Mouse (Mus musculus) olfactory bulb, adult 2 months (tissue): Measurements from ENCODE around the gene Mfn1. TPM values are rescaled to one million over a fixed set of nuclear protein-coding genes. Genes with fewer than 3 reads are reported as not detected.

ENCODE experiments used
- H3K27ac ChIP-seq: fragments of 200-500 bp; 2 replicates; pipeline ENCODE4 v1.5.1; 2012; ENCODE audit warnings: low read depth, low read length; ENCODE audit not compliant: insufficient read depth
- H3K4me1 ChIP-seq: fragments of 200-500 bp; 2 replicates; pipeline ENCODE4 v1.6.1; 2012; ENCODE audit warnings: low read length; ENCODE audit not compliant: control insufficient read depth, insufficient read depth
- H3K4me3 ChIP-seq: fragments of 200-500 bp; 2 replicates; pipeline ENCODE4 v1.5.1; 2012; ENCODE audit warnings: mild to moderate bottlenecking, low read depth, low read length, moderate library complexity; ENCODE audit not compliant: insufficient read depth
- CTCF ChIP-seq: fragments of 200-500 bp; IDR thresholded peaks from 2 replicates; pipeline ENCODE4 v1.5.1; 2012; ENCODE audit warnings: low read depth, mild to moderate bottlenecking, low read length, moderate library complexity; ENCODE audit not compliant: insufficient read depth
- POLR2A ChIP-seq: fragments of 200-500 bp; IDR thresholded peaks from 2 replicates; pipeline ENCODE4 v1.6.1; 2012; ENCODE audit warnings: mild to moderate bottlenecking, low read depth, low read length, moderate library complexity; ENCODE audit not compliant: insufficient read depth
- WGBS: fragments of 180-500 bp; shearing (Covaris S2); methylation state at CpG from one replicate; pipeline ENCODE4 v1.1.7; 2018; 5-methylcytosine and 5-hydroxymethylcytosine counted together
- polyA plus RNA-seq: library from polyadenylated mRNA; stranded (reverse); fragments of >200 nt; gene quantifications from 2 replicates; pipeline ENCODE4 v1.2.4, GENCODE M21; 2012; ENCODE audit warnings: low replicate concordance; ENCODE audit not compliant: missing spikeins, insufficient read depth, insufficient read length

The Mfn1 gene
- polyA plus RNA-seq, 1 experiment: not detected

DNA sequence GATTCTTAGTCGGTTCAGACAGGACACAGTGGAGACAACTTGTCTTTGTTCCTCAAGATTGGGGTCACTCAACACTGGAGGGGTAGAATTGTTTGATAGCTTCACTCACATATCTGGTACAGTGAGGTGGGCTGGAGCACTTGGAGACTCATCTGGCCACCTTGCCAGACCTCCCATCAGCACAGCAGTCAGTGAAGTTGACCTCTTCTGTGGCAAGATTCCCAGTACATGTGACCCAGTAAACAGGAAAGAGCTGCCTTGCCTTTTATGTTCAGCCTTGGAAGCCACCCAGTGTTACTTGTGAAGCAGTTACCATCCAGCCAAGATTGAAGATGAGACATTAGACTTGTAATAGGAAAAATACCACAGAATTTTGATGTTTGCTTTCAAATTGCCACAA, 8.3 kb downstream of the Mfn1 start:
- H3K4me3 ChIP-seq: no peak overlapping the region
- peak overlapping the region; percentile 64 for H3K27ac ChIP-seq
- TF ChIP-seq POLR2A (no peak), CTCF (no peak)
- WGBS: 19% methylated on average over 1 of the region's 1 CpGs
- no peaks in the 10 kb centered on the region for H3K4me1 ChIP-seq

DNA sequence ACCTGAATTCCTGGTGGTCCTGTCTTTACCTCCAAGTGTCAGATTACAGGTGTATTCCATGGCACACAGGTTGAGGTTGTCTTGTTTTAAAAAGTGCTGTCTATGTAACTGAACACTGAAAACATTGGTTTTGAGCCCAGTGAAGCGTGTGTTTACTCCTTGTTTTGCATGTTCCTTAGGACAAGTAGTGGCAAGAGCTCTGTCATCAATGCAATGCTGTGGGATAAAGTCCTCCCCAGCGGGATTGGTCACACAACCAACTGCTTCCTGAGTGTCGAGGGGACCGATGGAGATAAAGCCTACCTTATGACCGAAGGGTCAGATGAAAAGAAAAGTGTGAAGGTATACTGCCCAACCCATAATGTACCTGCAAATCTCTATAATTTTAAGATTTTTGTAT, 8.8 kb downstream of the Mfn1 start:
- TF ChIP-seq CTCF (no peak), POLR2A (no peak)
- 0 out of 2 replicates have a peak overlapping the region, but pooled peaks have one; percentile 51 for H3K27ac ChIP-seq
- H3K4me3 ChIP-seq: no peak overlapping the region
- no peaks in the 10 kb centered on the region for H3K4me1 ChIP-seq
- WGBS: 84% methylated on average over 5 of the region's 5 CpGs

DNA sequence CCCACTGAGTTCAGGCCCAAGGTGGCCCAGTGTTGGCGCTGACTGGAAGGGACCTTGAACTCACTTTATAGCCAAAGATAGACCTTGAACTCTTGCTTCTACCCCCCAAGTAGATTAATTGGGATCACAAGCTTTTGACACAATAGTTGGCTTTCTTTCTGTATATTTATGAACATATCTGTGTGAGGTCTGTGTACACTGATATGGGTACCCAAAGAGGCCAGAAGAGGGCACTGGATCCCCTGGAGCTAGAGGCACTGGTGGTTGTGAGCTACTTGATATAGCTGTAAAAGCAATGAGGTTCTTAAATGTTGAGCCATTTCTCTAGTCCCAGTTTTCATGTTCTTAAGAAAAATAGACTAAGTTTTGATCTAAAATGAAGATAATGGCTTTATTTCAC, 23.8 kb downstream of the Mfn1 start:
- 90% methylated on average over 1 of the region's 1 CpGs for WGBS
- no peak overlapping the region for H3K4me3 ChIP-seq
- TF ChIP-seq POLR2A (no peak), CTCF (no peak)
- no peak overlapping the region for H3K27ac ChIP-seq
- H3K4me1 ChIP-seq: no peaks in the 10 kb centered on the region

DNA sequence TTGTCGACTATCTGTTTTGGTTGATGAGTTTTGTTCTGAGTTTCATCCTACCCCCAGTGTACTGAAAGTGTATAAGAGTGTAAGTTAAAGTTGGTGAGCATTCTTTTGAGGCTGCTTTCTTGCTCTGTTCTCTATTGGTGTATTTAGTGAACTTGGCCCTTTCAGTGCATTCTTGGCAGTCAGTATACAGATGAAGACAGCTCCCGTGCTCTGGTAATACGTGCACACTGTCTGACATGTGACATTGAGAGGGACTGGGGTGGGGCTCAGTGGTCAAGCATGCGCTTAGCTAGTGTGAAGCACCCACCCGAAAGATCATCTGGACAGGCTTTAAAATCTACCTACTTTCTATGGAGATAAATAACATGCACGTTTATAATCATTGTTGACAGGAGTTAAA, 34.1 kb downstream of the Mfn1 start:
- WGBS: 86% methylated on average over 6 of the region's 6 CpGs
- TF ChIP-seq CTCF (no peak), POLR2A (no peak)
- Histone ChIP-seq H3K4me3 (no peak overlapping the region), H3K27ac (no peak overlapping the region), H3K4me1 (no peaks in the 10 kb centered on the region)

DNA sequence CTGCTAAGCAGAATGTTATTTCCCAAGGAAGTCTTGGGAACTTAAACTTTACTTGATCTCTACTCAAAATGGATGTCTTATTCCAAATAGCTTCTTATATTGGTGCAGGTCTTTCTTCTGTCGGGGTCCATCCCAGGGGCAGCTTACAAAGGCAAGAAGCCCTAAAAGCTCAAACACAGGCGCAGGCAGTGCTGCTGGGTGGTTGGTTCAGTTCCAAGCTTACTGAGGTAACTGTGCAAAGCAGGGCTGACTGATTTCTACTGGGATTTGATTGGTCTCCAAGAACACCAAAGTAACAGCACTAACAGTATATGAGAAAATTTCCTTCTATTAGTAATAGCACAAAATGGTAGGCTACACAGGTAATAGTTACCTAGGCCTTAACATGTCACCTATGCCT, 43.8 kb downstream of the Mfn1 start:
- Histone ChIP-seq H3K4me3 (no peak overlapping the region), H3K4me1 (no peaks in the 10 kb centered on the region), H3K27ac (no peak overlapping the region)
- TF ChIP-seq POLR2A: no peak
- no peak for TF ChIP-seq CTCF
- 71% methylated on average over 2 of the region's 2 CpGs for WGBS

DNA sequence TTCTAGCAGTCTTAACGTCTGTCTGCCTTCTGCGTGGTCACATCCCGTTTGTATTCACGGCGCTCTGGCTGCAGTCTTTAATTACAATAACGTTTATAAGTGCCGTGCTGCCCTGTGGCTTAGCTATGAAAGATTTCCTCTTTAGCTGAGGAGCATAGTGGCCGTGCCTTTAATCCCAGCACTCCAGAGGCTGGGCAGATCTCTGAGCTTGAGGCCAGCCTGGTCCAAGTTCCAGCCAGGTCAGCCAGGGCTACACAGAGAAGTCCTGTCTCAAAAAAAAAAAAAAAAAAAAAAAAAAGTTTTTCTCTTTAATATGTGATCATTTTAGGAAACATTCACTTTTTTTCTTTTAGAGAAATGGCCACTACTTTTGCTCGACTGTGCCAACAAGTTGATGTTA, 44.6 kb downstream of the Mfn1 start:
- TF ChIP-seq POLR2A (no peak), CTCF (no peak)
- no peak overlapping the region for H3K27ac ChIP-seq
- no peak overlapping the region for H3K4me3 ChIP-seq
- no peaks in the 10 kb centered on the region for H3K4me1 ChIP-seq
- WGBS: 41% methylated on average over 9 of the region's 9 CpGs

DNA sequence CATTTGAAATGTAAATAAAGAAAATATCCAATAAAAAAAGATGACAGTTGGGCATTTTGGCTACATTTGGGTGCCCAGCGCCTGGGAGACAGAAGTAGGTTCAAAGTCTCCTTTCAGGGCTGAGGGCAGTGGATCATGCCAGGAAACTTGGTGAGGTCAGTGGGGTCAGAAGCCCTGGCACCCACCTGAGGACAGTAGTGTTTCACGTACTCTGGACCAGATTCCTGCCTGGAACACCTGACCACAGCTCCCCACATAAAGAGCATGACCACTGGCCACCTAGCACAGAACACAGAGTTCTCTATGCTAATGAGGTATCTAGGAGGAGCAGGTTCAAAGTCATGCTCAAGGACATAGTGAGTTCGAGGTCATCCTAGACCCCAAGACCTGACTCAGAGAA, 45.9 kb downstream of the Mfn1 start:
- TF ChIP-seq CTCF (no peak), POLR2A (no peak)
- no peak overlapping the region for H3K27ac ChIP-seq
- H3K4me1 ChIP-seq: no peaks in the 10 kb centered on the region
- H3K4me3 ChIP-seq: no peak overlapping the region
- WGBS: 97% methylated on average over 3 of the region's 3 CpGs

DNA sequence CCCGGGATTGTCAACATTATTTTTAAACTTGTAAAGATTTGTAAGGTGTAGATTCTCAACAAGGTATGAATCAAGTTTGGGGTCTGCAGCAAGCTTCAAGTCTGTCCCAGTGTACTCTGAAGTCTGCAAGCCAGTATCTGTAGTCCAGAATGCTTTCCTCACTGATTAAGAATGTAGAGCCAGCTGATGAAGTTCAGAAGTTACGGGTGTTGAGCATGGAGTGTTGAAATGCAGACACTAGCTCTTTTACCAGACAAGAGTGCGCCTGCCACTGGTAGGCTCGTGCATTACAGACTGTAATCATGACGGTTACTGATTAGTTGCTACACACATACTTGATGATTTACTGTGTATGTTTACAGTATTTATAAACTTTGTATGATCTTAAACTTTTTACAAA, 49.5 kb downstream of the Mfn1 start:
- Histone ChIP-seq H3K4me1 (no peaks in the 10 kb centered on the region), H3K27ac (no peak overlapping the region), H3K4me3 (no peak overlapping the region)
- 88% methylated on average over 5 of the region's 5 CpGs for WGBS
- no peak for TF ChIP-seq POLR2A
- no peak for TF ChIP-seq CTCF

DNA sequence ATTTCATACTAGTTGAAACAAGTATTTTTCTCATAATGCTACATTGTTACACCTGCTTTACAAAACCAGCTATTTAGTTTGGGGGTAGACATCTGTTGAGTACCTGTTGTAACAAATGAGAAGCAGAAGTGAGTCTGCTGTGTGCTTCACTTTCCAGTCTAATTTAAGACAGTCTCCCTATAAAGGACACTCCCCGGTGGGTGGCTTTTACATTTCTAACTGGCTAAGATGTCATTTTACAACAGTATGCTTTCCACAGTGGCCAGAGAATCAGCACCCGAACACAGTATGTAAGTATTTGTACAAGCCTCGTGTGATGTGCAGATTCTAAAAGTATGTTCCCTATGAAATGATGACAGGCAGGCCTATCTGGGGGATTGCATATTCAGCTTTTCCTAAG, 51.5 kb downstream of the Mfn1 start:
- no peak overlapping the region for H3K4me3 ChIP-seq
- TF ChIP-seq POLR2A (no peak), CTCF (no peak)
- 85% methylated on average over 3 of the region's 3 CpGs for WGBS
- H3K4me1 ChIP-seq: no peaks in the 10 kb centered on the region
- H3K27ac ChIP-seq: no peak overlapping the region

DNA sequence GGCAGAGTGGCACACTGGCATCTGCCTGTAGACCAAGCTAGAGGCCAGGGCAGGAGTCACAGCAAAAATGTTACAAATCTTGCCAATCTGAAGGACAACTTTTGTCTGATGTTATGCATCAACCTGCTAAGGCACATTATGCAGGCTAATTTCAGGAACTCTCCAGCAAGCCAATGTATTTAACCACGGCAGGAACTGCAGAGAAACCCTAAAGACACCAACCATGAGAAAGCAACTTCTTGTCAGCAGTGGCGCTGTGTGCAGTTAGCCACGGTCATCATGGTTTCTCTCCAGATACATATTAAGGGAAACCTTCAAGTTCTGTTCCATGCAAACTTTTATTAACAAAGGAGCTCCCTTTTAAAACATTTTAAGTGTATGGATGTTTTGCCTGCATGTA, 52.6 kb downstream of the Mfn1 start:
- no peak overlapping the region for H3K27ac ChIP-seq
- WGBS: 91% methylated on average over 3 of the region's 3 CpGs
- TF ChIP-seq CTCF (no peak), POLR2A (no peak)

More for the DNA sequence above, 52.6 kb downstream of the Mfn1 start:
- no peak overlapping the region for H3K4me3 ChIP-seq
- H3K4me1 ChIP-seq: no peaks in the 10 kb centered on the region
